Mouse (Mus musculus): ENCODE measurements around the gene Phc2. TPM values are rescaled to one million over a fixed set of nuclear protein-coding genes. Genes with fewer than 3 reads are reported as not detected.

Gene Phc2
- polyA plus RNA-seq, 1 experiment: 205 TPM

DNA sequence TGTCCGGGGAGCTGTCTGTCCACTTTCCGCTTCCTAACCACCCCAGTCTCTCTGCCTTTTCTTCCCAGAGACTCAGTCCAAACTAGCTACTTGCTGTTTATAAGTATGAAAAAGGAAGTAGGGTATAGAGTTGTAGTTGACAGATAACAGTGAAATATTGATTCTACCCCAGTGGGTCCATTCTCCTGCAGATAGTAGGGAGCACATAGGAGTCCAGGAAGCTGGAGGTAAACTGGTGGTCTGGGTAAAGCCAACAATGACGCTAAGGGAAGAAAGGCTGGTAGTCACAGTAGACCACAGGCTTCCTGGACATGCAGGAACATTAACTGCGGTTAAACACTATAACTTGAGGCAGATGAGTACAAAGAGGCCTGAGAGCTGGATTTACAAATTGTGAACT is 36.7 kb downstream of the Phc2 start:
- TF ChIP-seq MYOG (IDR thresholded peaks at IDR 0.05; ENCODE audit: control insufficient read depth, extremely low read depth, insufficient read length) (no peak), CEBPB (IDR thresholded peaks at IDR 0.05; ENCODE audit: low read depth) (no peak), MAX (IDR thresholded peaks at IDR 0.05) (no peak), CTCF (IDR thresholded peaks at IDR 0.05; ENCODE audit: control insufficient read depth, insufficient read depth, insufficient read length) (no peak), USF1 (IDR thresholded peaks at IDR 0.05; ENCODE audit: low read depth) (no peak)
- H3ac ChIP-seq (ENCODE audit: control insufficient read depth, insufficient read length, low read depth): no peak overlapping the region
- H3K79me3 ChIP-seq (ENCODE audit: low read depth): no peaks in the 10 kb centered on the region
- H3K36me3 ChIP-seq (ENCODE audit: control insufficient read depth, insufficient read depth): no peaks in the 10 kb centered on the region
- no peaks in the 10 kb centered on the region for H3K27me3 ChIP-seq (ENCODE audit: control insufficient read depth, insufficient read depth, insufficient read length)
- no peak overlapping the region for H3K4me3 ChIP-seq (ENCODE audit: insufficient read depth, poor library complexity, severe bottlenecking)
- H3K79me2 ChIP-seq (ENCODE audit: control insufficient read depth, insufficient read depth): no peaks in the 10 kb centered on the region

GRCm38 (mm10) chr4:128692149-128692925 is 37.8 kb downstream of the Phc2 start:
- H3K36me3 ChIP-seq (ENCODE audit: control insufficient read depth, insufficient read depth): no peaks in the 10 kb centered on the region
- TF ChIP-seq FOSL1 (IDR thresholded peaks at IDR 0.05; ENCODE audit: insufficient read depth, low read length, poor library complexity, severe bottlenecking) (no peak), MAX (IDR thresholded peaks at IDR 0.05) (no peak), CTCF (IDR thresholded peaks at IDR 0.05; ENCODE audit: control insufficient read depth, insufficient read depth, insufficient read length) (no peak), MYOG (IDR thresholded peaks at IDR 0.05; ENCODE audit: control insufficient read depth, extremely low read depth, insufficient read length) (no peak), MYOD1 (IDR thresholded peaks at IDR 0.05; ENCODE audit: control insufficient read depth, insufficient read length, low read depth) (no peak), CEBPB (IDR thresholded peaks at IDR 0.05; ENCODE audit: low read depth) (no peak), USF1 (IDR thresholded peaks at IDR 0.05; ENCODE audit: low read depth) (no peak)
- H3K4me3 ChIP-seq (ENCODE audit: insufficient read depth, poor library complexity, severe bottlenecking): no peak overlapping the region
- H3K79me3 ChIP-seq (ENCODE audit: low read depth): no peaks in the 10 kb centered on the region
- no peaks in the 10 kb centered on the region for H3K27me3 ChIP-seq (ENCODE audit: control insufficient read depth, insufficient read depth, insufficient read length)
- H3ac ChIP-seq (ENCODE audit: control insufficient read depth, insufficient read length, low read depth): no peak overlapping the region
- H3K79me2 ChIP-seq (ENCODE audit: control insufficient read depth, insufficient read depth): no peaks in the 10 kb centered on the region

GRCm38 (mm10) chr4:128693207-128693606 is 38.7 kb downstream of the Phc2 start:
- H3ac ChIP-seq (ENCODE audit: control insufficient read depth, insufficient read length, low read depth): no peak overlapping the region
- H3K27me3 ChIP-seq (ENCODE audit: control insufficient read depth, insufficient read depth, insufficient read length): no peaks in the 10 kb centered on the region
- no peak for TF ChIP-seq USF1 (IDR thresholded peaks at IDR 0.05; ENCODE audit: low read depth)
- no peak for TF ChIP-seq CTCF (IDR thresholded peaks at IDR 0.05; ENCODE audit: control insufficient read depth, insufficient read depth, insufficient read length)
- TF ChIP-seq MAX (IDR thresholded peaks at IDR 0.05): no peak
- TF ChIP-seq MYOG (IDR thresholded peaks at IDR 0.05; ENCODE audit: control insufficient read depth, extremely low read depth, insufficient read length): no peak
- no peak for TF ChIP-seq CEBPB (IDR thresholded peaks at IDR 0.05; ENCODE audit: low read depth)
- TF ChIP-seq MYOD1 (IDR thresholded peaks at IDR 0.05; ENCODE audit: control insufficient read depth, insufficient read length, low read depth): no peak
- no peak for TF ChIP-seq FOSL1 (IDR thresholded peaks at IDR 0.05; ENCODE audit: insufficient read depth, low read length, poor library complexity, severe bottlenecking)

GRCm38 (mm10) chr4:128694315-128694714 is 39.8 kb downstream of the Phc2 start:
- no peaks in the 10 kb centered on the region for H3K27me3 ChIP-seq (ENCODE audit: control insufficient read depth, insufficient read depth, insufficient read length)
- no peak overlapping the region for H3K4me3 ChIP-seq (ENCODE audit: insufficient read depth, poor library complexity, severe bottlenecking)
- TF ChIP-seq CEBPB (IDR thresholded peaks at IDR 0.05; ENCODE audit: low read depth) (no peak), FOSL1 (IDR thresholded peaks at IDR 0.05; ENCODE audit: insufficient read depth, low read length, poor library complexity, severe bottlenecking) (no peak)
- H3K79me3 ChIP-seq (ENCODE audit: low read depth): no peaks in the 10 kb centered on the region
- no peak overlapping the region for H3ac ChIP-seq (ENCODE audit: control insufficient read depth, insufficient read length, low read depth)
- H3K36me3 ChIP-seq (ENCODE audit: control insufficient read depth, insufficient read depth): no peaks in the 10 kb centered on the region
- H3K79me2 ChIP-seq (ENCODE audit: control insufficient read depth, insufficient read depth): no peaks in the 10 kb centered on the region

More at GRCm38 (mm10) chr4:128693207-128693606, 38.7 kb downstream of the Phc2 start:
- Histone ChIP-seq H3K79me3 (ENCODE audit: low read depth) (no peaks in the 10 kb centered on the region), H3K4me3 (ENCODE audit: insufficient read depth, poor library complexity, severe bottlenecking) (no peak overlapping the region), H3K36me3 (ENCODE audit: control insufficient read depth, insufficient read depth) (no peaks in the 10 kb centered on the region), H3K79me2 (ENCODE audit: control insufficient read depth, insufficient read depth) (no peaks in the 10 kb centered on the region)

GRCm38 (mm10) chr4:128695149-128695548 is 40.6 kb downstream of the Phc2 start:
- H3K79me3 ChIP-seq (ENCODE audit: low read depth): no peaks in the 10 kb centered on the region
- no peaks in the 10 kb centered on the region for H3K36me3 ChIP-seq (ENCODE audit: control insufficient read depth, insufficient read depth)
- H3ac ChIP-seq (ENCODE audit: control insufficient read depth, insufficient read length, low read depth): no peak overlapping the region
- no peaks in the 10 kb centered on the region for H3K79me2 ChIP-seq (ENCODE audit: control insufficient read depth, insufficient read depth)
- no peak for TF ChIP-seq MYOG (IDR thresholded peaks at IDR 0.05; ENCODE audit: control insufficient read depth, extremely low read depth, insufficient read length)
- TF ChIP-seq CEBPB (IDR thresholded peaks at IDR 0.05; ENCODE audit: low read depth): no peak
- no peak for TF ChIP-seq MYOD1 (IDR thresholded peaks at IDR 0.05; ENCODE audit: control insufficient read depth, insufficient read length, low read depth)
- TF ChIP-seq MAX (IDR thresholded peaks at IDR 0.05): no peak
- TF ChIP-seq FOSL1 (IDR thresholded peaks at IDR 0.05; ENCODE audit: insufficient read depth, low read length, poor library complexity, severe bottlenecking): no peak
- TF ChIP-seq USF1 (IDR thresholded peaks at IDR 0.05; ENCODE audit: low read depth): no peak
- no peak for TF ChIP-seq CTCF (IDR thresholded peaks at IDR 0.05; ENCODE audit: control insufficient read depth, insufficient read depth, insufficient read length)
- no peak overlapping the region for H3K4me3 ChIP-seq (ENCODE audit: insufficient read depth, poor library complexity, severe bottlenecking)
- no peaks in the 10 kb centered on the region for H3K27me3 ChIP-seq (ENCODE audit: control insufficient read depth, insufficient read depth, insufficient read length)

Data from C2C12 (cell line).